Mouse (Mus musculus) ES-Bruce4 (cell line): ENCODE data around the gene Klrg1.

Experiments used
- CTCF ChIP-seq: IDR thresholded peaks from one replicate; pipeline ENCODE4 v1.8.1; 2011; ENCODE audit warnings: low read depth, low read length
- POLR2A ChIP-seq: IDR thresholded peaks from one replicate; pipeline ENCODE4 v1.8.1; 2011; ENCODE audit warnings: low read length; ENCODE audit not compliant: insufficient read depth

GRCm38 (mm10) chr6:122288263-122288662 lies 5.6 kb upstream of the Klrg1 start:
- TF ChIP-seq CTCF = no peak
- no peak for TF ChIP-seq POLR2A
